Mouse (Mus musculus) effector memory CD4-positive, alpha-beta T cell, adult 5 months (primary cell): Measurements from ENCODE around the gene Ankrd16. TPM values are rescaled to one million over a fixed set of nuclear protein-coding genes. Genes with fewer than 3 reads are reported as not detected.

Experiments used
- polyA plus RNA-seq: library from polyadenylated mRNA; unstranded; fragments of 100-300 nt; shearing (Covaris generic); gene quantifications from one replicate; pipeline ENCODE4 v1.2.1, GENCODE M21; 2017

Gene Ankrd16
- polyA plus RNA-seq: 57.7 TPM

DNA sequence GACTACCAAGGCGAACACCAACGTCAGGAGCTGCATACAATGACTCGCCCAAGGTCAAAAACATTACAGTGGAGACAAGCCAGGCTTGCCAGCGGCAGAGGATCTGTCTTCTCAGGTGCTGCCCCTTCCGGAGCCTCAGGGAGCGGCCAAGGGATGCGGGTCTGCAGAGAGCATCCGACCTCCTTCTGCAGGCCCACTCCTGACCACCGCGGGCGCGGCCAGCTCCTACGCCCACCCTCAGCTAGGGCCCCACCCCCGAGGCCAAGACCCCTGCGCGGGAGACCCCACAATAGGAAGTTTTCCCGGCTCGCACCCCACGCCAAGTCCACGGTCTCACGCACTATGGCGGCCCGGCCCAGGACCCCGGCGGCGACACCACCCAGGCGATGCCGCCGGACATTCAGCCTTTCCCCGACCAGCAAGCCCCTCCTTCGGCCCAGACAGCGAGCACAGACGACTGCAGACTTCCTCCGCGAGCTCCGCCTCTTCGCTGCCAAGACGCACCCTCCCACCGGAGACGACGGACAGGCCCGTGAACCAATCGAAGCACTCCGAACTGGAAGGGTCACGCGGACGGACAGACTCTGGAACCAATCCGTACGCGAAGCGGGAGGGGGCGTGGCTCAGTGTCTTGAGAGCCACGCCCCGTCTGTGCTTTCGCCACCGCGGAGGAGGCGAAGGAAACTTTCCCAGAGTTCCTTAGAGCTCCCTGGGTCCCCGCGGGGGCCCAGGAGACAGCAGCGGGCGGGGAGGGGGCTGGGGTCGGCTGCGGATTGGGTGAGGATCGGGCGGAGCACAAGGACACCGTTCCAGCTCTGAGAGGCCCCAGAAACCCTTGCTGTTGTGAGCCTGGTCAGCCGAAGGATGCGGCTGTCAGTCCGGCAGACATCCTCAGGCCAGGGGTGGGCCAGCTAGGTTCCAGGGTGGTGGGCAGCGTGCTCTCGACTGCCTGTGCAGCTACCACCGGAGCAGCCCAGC lies at the start of gene Ankrd16, which contains the start of gene Fbh1:
Ankrd16 (plus strand) TSS at position 786 of the 978 bp plus-strand sequence.
Fbh1 (minus strand) TSS at position 492 of the 978 bp plus-strand sequence.

Other genes with a start within 250 kb of the Ankrd16 start
- gene Pfkfb3, start 223.8 kb upstream of the Ankrd16 start, polyA plus RNA-seq: 16.1 TPM
- gene Rbm17, start 173.7 kb upstream of the Ankrd16 start, polyA plus RNA-seq: 126 TPM
- not detected for gene Gm17490, start 151.6 kb upstream of the Ankrd16 start, polyA plus RNA-seq
- gene Il2ra, start 135.1 kb upstream of the Ankrd16 start, polyA plus RNA-seq: 20.6 TPM
- 18.1 TPM for gene Il15ra, start 72.6 kb upstream of the Ankrd16 start, polyA plus RNA-seq
- gene Fbh1, start 294 bp upstream of the Ankrd16 start, polyA plus RNA-seq: 46.4 TPM